Mouse (Mus musculus) layer of hippocampus, adult 2 months (tissue): ENCODE measurements around the gene Kctd21. TPM values are rescaled to one million over a fixed set of nuclear protein-coding genes. Genes with fewer than 3 reads are reported as not detected.

ENCODE experiments used
- DNase-seq, 2 experiments: peaks; one replicate each; pipeline ENCODE4 v3.0.0; 2022; ENCODE audit warnings: low spot score in 2 of 2
- H3K27ac ChIP-seq: fragments of 200-600 bp; 2 replicates; pipeline ENCODE4 v1.8.1; 2022
- H3K4me3 ChIP-seq: fragments of 200-600 bp; 2 replicates; pipeline ENCODE4 v1.8.1; 2022; ENCODE audit warnings: mild to moderate bottlenecking
- CTCF ChIP-seq: fragments of 200-600 bp; conservative IDR thresholded peaks from 2 replicates; pipeline ENCODE4 v1.8.1; 2022; ENCODE audit warnings: antibody characterized with exemption, mild to moderate bottlenecking, moderate library complexity
- total RNA-seq, 2 experiments: library from RNA; stranded (reverse); gene quantifications; 2 replicates each; pipeline ENCODE4 v1.2.3; 2021

The Kctd21 gene
- total RNA-seq, 2 experiments from 2014 or later = 13.2 to 14.5 TPM

- Histone ChIP-seq H3K27ac (peak overlapping the region; percentile 66), H3K4me3 (no peak overlapping the region)
- peak; percentile 32; the same call in 1 of the 2 replicates for TF ChIP-seq CTCF
- peak; percentile 80 to 92 for DNase-seq
Measured at GRCm38 (mm10) chr7:97386806-97387370, 54.8 kb downstream of the Kctd21 start.

GRCm38 (mm10) chr7:97387561-97388147, 55.5 kb downstream of the Kctd21 start:
- Histone ChIP-seq H3K27ac (peak overlapping the region; percentile 66), H3K4me3 (no peak overlapping the region)
- no peak for TF ChIP-seq CTCF
- no peak for DNase-seq

- no peak for TF ChIP-seq CTCF
- DNase-seq = no peak
Measured at GRCm38 (mm10) chr7:97388541-97388940, 56.4 kb downstream of the Kctd21 start.

GRCm38 (mm10) chr7:97391293-97392078, 59.4 kb downstream of the Kctd21 start:
- no peak overlapping the region for H3K4me3 ChIP-seq
- peak overlapping the region; percentile 70 for H3K27ac ChIP-seq
- TF ChIP-seq CTCF = no peak
- peak in 1 of 2 experiments; percentile 21 for DNase-seq

More at GRCm38 (mm10) chr7:97388541-97388940, 56.4 kb downstream of the Kctd21 start:
- H3K4me3 ChIP-seq = no peak overlapping the region
- no peak overlapping the region for H3K27ac ChIP-seq

- Histone ChIP-seq H3K27ac (peak overlapping the region; percentile 70; the same call in 1 of the 2 replicates), H3K4me3 (no peak overlapping the region)
- no peak for DNase-seq
- TF ChIP-seq CTCF = no peak
Measured at GRCm38 (mm10) chr7:97392079-97392445, 59.9 kb downstream of the Kctd21 start.

- no peak overlapping the region for H3K27ac ChIP-seq
- no peak overlapping the region for H3K4me3 ChIP-seq
- DNase-seq = no peak
- no peak for TF ChIP-seq CTCF
Measured at GRCm38 (mm10) chr7:97394375-97394774, 62.2 kb downstream of the Kctd21 start.

GRCm38 (mm10) chr7:97398943-97399342, 66.8 kb downstream of the Kctd21 start:
- H3K27ac ChIP-seq = peak overlapping the region; percentile 98; the same call in 1 of the 2 replicates
- no peak for TF ChIP-seq CTCF
- H3K4me3 ChIP-seq = no peak overlapping the region
- peak in 1 of 2 experiments; percentile 55 for DNase-seq

Other genes starting within 250 kb of the Kctd21 start
- 10 to 100 TPM; 14.3 to 14.6 TPM for gene Usp35, start 307 bp upstream of the Kctd21 start, total RNA-seq
- gene Alg8, start 39.3 kb downstream of the Kctd21 start, total RNA-seq = 10 to 100 TPM; 10.1 to 10.2 TPM
- 100 to 1,000 TPM; 206 to 221 TPM for gene Ndufc2, start 67.7 kb downstream of the Kctd21 start, total RNA-seq
- gene Thrsp, start 85.4 kb downstream of the Kctd21 start, total RNA-seq = 10 to 100 TPM; 40.0 to 40.6 TPM
- 1 to 10 TPM; 4.7 to 5.3 TPM for gene Kctd14, start 119.0 kb downstream of the Kctd21 start, total RNA-seq
- gene Ints4, start 148.6 kb downstream of the Kctd21 start, total RNA-seq = 10 to 100 TPM; 28.1 to 31.9 TPM
- gene Aamdc, start 247.2 kb downstream of the Kctd21 start, total RNA-seq = 10 to 100 TPM; 46.5 to 50.2 TPM
- 10 to 100 TPM; 46.0 to 50.3 TPM for gene Rsf1, start 247.6 kb downstream of the Kctd21 start, total RNA-seq